Mouse (Mus musculus) bone marrow, adult 2 months (tissue): ENCODE results near the gene Tex14. TPM values are rescaled to one million over a fixed set of nuclear protein-coding genes. Genes with fewer than 3 reads are reported as not detected.

Experiments used
- H3K27ac ChIP-seq: fragments of 200-500 bp; 2 replicates; pipeline ENCODE4 v1.5.1; 2012; ENCODE audit warnings: low read depth, mild to moderate bottlenecking, control low read depth, inconsistent platforms, low read length; ENCODE audit not compliant: control insufficient read depth, poor library complexity, insufficient read depth
- H3K4me1 ChIP-seq: fragments of 200-500 bp; 2 replicates; pipeline ENCODE4 v1.6.1; 2011; ENCODE audit warnings: low read length; ENCODE audit not compliant: control insufficient read depth, insufficient read depth
- H3K4me3 ChIP-seq: fragments of 200-500 bp; replicated peaks from 2 replicates; pipeline ENCODE3; 2011; ENCODE audit warnings: mild to moderate bottlenecking, low read depth, low read length, control low read depth; ENCODE audit not compliant: control insufficient read depth
- CTCF ChIP-seq: fragments of 200-500 bp; IDR thresholded peaks from 2 replicates; pipeline ENCODE4 v1.5.1; 2011; ENCODE audit warnings: low read length, control low read depth; ENCODE audit not compliant: control insufficient read depth, insufficient read depth
- POLR2A ChIP-seq: fragments of 200-500 bp; IDR thresholded peaks from 2 replicates; pipeline ENCODE4 v1.6.1; 2011; ENCODE audit warnings: low read depth, mild to moderate bottlenecking, control low read depth, low read length, borderline replicate concordance; ENCODE audit not compliant: control insufficient read depth
- WGBS: fragments of 180-500 bp; shearing (Covaris S2); methylation state at CpG from one replicate; pipeline ENCODE4 v1.1.7; 2018; 5-methylcytosine and 5-hydroxymethylcytosine counted together
- polyA plus RNA-seq: library from polyadenylated mRNA; stranded (reverse); fragments of >200 nt; gene quantifications from 2 replicates; pipeline ENCODE4 v1.2.4, GENCODE M21; 2011; ENCODE audit warnings: low replicate concordance; ENCODE audit not compliant: missing spikeins, insufficient read depth, insufficient read length

Tex14 gene
- polyA plus RNA-seq, 1 experiment = 1.5 TPM

GRCm38 (mm10) chr11:87566501-87566900 lies 161.6 kb downstream of the Tex14 start, which contains the start of gene Gm11492:
TSS of gene Gm11492 (plus strand) at chr11:87566653.
- 72% methylated on average over 3 of the region's 3 CpGs for WGBS
- Histone ChIP-seq H3K27ac (no peak within 1 kb of the TSS), H3K4me1 (no peaks in the 10 kb centered on the region), H3K4me3 (no peak within 1 kb of the TSS)
- no peak for TF ChIP-seq CTCF
- no peak for TF ChIP-seq POLR2A

- 64% methylated on average over 7 of the region's 7 CpGs for WGBS
- no peaks in the 10 kb centered on the region for H3K4me1 ChIP-seq
- H3K4me3 ChIP-seq = no peak within 1 kb of the TSS
- H3K27ac ChIP-seq = no peak within 1 kb of the TSS
- TF ChIP-seq CTCF = no peak
- no peak for TF ChIP-seq POLR2A
Measured at GRCm38 (mm10) chr11:87568255-87568953, 163.5 kb downstream of the Tex14 start, which contains the start of gene Sept4. TSS of gene Sept4 (plus strand) at chr11:87568903.

- WGBS = 83% methylated on average over 5 of the region's 5 CpGs
- Histone ChIP-seq H3K4me3 (no peak overlapping the region), H3K4me1 (no peaks in the 10 kb centered on the region), H3K27ac (no peak overlapping the region)
- TF ChIP-seq CTCF (no peak), POLR2A (no peak)
Measured at GRCm38 (mm10) chr11:87570743-87571142, 165.9 kb downstream of the Tex14 start.

- H3K27ac ChIP-seq = no peak overlapping the region
- no peaks in the 10 kb centered on the region for H3K4me1 ChIP-seq
- no peak overlapping the region for H3K4me3 ChIP-seq
- TF ChIP-seq POLR2A = no peak
- TF ChIP-seq CTCF = no peak
- 78% methylated on average over 1 of the region's 1 CpGs for WGBS
Measured at GRCm38 (mm10) chr11:87571361-87571950, 166.6 kb downstream of the Tex14 start.

- H3K4me1 ChIP-seq = no peaks in the 10 kb centered on the region
- H3K27ac ChIP-seq = no peak overlapping the region
- H3K4me3 ChIP-seq = no peak overlapping the region
- TF ChIP-seq CTCF (no peak), POLR2A (no peak)
- 77% methylated on average over 7 of the region's 7 CpGs for whole genome bisulfite sequencing
Measured at GRCm38 (mm10) chr11:87573751-87574150, 168.9 kb downstream of the Tex14 start.

GRCm38 (mm10) chr11:87574520-87575180 lies 169.8 kb downstream of the Tex14 start:
- WGBS = 76% methylated on average over 21 of the region's 21 CpGs
- H3K4me1 ChIP-seq = no peaks in the 10 kb centered on the region; the same call in 1 of the 2 replicates
- no peak overlapping the region for H3K4me3 ChIP-seq
- TF ChIP-seq POLR2A (no peak), CTCF (no peak)
- H3K27ac ChIP-seq = no peak overlapping the region

- Histone ChIP-seq H3K4me3 (no peak overlapping the region), H3K4me1 (no peaks in the 10 kb centered on the region; the same call in 1 of the 2 replicates), H3K27ac (no peak overlapping the region)
- TF ChIP-seq POLR2A (no peak), CTCF (no peak)
- WGBS = 64% methylated on average over 6 of the region's 6 CpGs
Measured at GRCm38 (mm10) chr11:87577601-87578248, 172.9 kb downstream of the Tex14 start.
